Mouse (Mus musculus): ENCODE measurements around the gene Arih2.

Gene Arih2

GRCm38 (mm10) chr9:108563671-108564070, 85.5 kb downstream of the Arih2 start:
- CTCF ChIA-PET = no interaction called here

- CTCF ChIA-PET = interaction anchor here (0.7 kb wide), 2 partner anchors 24 to 51 kb away, joined by 6 to 9 read pairs; no protein-coding TSS in a partner anchor
These were observed 88.9 kb downstream of the Arih2 start, which contains the start of gene Impdh2 for GRCm38 (mm10) chr9:108560227-108560841. Gene Impdh2 (plus strand): TSS chr9:108560286.

- CTCF ChIA-PET = interaction anchor here (0.6 kb wide), 1 partner anchor 37 kb away, joined by 4 read pairs; no protein-coding TSS in a partner anchor
These were observed 90.0 kb downstream of the Arih2 start for GRCm38 (mm10) chr9:108559169-108559568.
